27 mouse cellular contexts compared by ENCODE assay signal in the genomic region with DNA sequence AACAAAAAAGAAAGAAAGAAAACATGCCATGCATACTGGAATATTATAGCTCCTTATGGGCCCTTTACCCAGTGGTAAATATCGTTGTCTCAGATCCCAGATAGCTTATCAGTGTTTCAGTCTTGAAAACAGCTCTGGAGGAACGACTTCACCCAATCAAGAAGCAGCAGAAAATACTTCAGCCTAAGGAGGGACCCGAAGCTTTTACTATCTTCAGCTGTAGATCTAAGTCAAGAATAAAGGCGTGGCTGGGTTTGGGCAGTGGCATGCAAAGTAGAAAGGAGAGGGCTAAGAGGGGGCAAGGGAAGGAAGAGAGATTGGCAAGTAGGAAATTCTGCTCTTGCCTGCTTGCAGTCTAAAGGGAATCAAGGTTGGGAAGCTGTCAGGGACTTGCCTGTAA. TPM values are rescaled to one million over a fixed set of nuclear protein-coding genes. Genes with fewer than 3 reads are reported as not detected.
A peak's percentile ranks its signal among the peaks of the same experiment; 100 is the strongest.
DNase-seq lines count a peak whose midpoint lies in the region; ATAC-seq and TF ChIP-seq lines count a peak whose summit lies in the region.
"Had no signal": no experiment of that assay in that cellular context is flagged by ENCODE, and none has a peak within 500 bp of the region (broad histone marks: within the 10 kb centered on the region; RNA-seq: fewer than 3 reads in every experiment).

No protein-coding gene starts in this region.

- H3K4me1 ChIP-seq in stomach, postnatal 0 days (replicated peaks; ENCODE audit: control insufficient read depth, insufficient read depth): peaks cover 3% of the 10 kb centered on the region; the same call in 1 of the 2 replicates
- peaks cover 6% of the 10 kb centered on the region for H3K4me1 ChIP-seq in kidney, embryonic 16.5 days (ENCODE audit: insufficient read depth, low read length)

- no peak overlapping the region for H3K4me2 ChIP-seq in stomach, postnatal 0 days (replicated peaks; ENCODE audit: low read depth)
- no peak overlapping the region for H3K4me2 ChIP-seq in kidney, embryonic 16.5 days (replicated peaks; ENCODE audit: low read depth, low read length)

- TF ChIP-seq CTCF in stomach, postnatal 0 days (IDR thresholded peaks at IDR 0.05; ENCODE audit: low read depth): no peak

- peak; percentile 17 for DNase-seq in CD4-positive helper T cell, adult 2 months (ENCODE audit: low read depth, low spot score)
- peak; percentile 48 for DNase-seq in ES-CJ7 (ENCODE audit: low read depth, low spot score)
- DNase-seq in R1 (ENCODE audit: low read depth, low spot score): peak; percentile 73
- no peak for DNase-seq in stomach, postnatal 0 days (ENCODE audit: low spot score)
- no peak for DNase-seq in urinary bladder, postnatal 10 days (ENCODE audit: low spot score)
- no peak for DNase-seq in MN1 (ENCODE audit: low spot score)
- DNase-seq: adrenal gland, adult 2 months; adrenal gland, postnatal 36 days; cerebellum, adult 2 months; cerebellum, postnatal 10 days; gastrocnemius, postnatal 10 days; heart, adult 2 months; heart, postnatal 14 days had no signal

- no peak overlapping the region for H3K9ac ChIP-seq in stomach, postnatal 0 days (ENCODE audit: low read length)
- H3K9ac ChIP-seq in kidney, embryonic 16.5 days (replicated peaks; ENCODE audit: low read length): no peak overlapping the region
- H3K9ac ChIP-seq: embryonic facial prominence, embryonic 15.5 days; heart, embryonic 15.5 days; hindbrain, embryonic 13.5 days; intestine, embryonic 15.5 days had no signal

- WGBS in stomach, postnatal 0 days: 42% methylated on average over 4 of the region's 4 CpGs
- WGBS in kidney, embryonic 16.5 days: 65% methylated on average over 4 of the region's 4 CpGs

- no peaks in the 10 kb centered on the region for H3K27me3 ChIP-seq in stomach, postnatal 0 days (ENCODE audit: control insufficient read depth, insufficient read depth, low read length)
- no peaks in the 10 kb centered on the region for H3K27me3 ChIP-seq in kidney, embryonic 16.5 days (ENCODE audit: insufficient read depth, low read length)
- H3K27me3 ChIP-seq: CH12.LX; embryonic facial prominence, embryonic 15.5 days; intestine, embryonic 15.5 days had no signal

- no peaks in the 10 kb centered on the region for H3K36me3 ChIP-seq in stomach, postnatal 0 days (ENCODE audit: control insufficient read depth, insufficient read depth, low read length)
- H3K36me3 ChIP-seq in kidney, embryonic 16.5 days (ENCODE audit: insufficient read depth, low read length): no peaks in the 10 kb centered on the region
- H3K36me3 ChIP-seq: embryonic facial prominence, embryonic 15.5 days; forebrain, embryonic 10.5 days; heart, embryonic 15.5 days; hindbrain, embryonic 13.5 days; intestine, embryonic 15.5 days had no signal

- no peak overlapping the region for H3K4me3 ChIP-seq in stomach, postnatal 0 days (ENCODE audit: low read depth, low read length)
- no peak overlapping the region for H3K4me3 ChIP-seq in kidney, embryonic 16.5 days (ENCODE audit: low read length)
- H3K4me3 ChIP-seq: erythroblast, embryonic 14.5 days; heart, adult 2 months; hindbrain, embryonic 13.5 days; intestine, embryonic 15.5 days had no signal

- H3K27ac ChIP-seq in stomach, postnatal 0 days (replicated peaks): peak overlapping the region; percentile 88; the same call in 1 of the 2 replicates
- H3K27ac ChIP-seq in kidney, embryonic 16.5 days (ENCODE audit: low read length): no peak overlapping the region
- H3K27ac ChIP-seq: forebrain, embryonic 10.5 days; heart, embryonic 15.5 days; hindbrain, embryonic 13.5 days; intestine, embryonic 15.5 days had no signal

- TF ChIP-seq EP300 in stomach, postnatal 0 days (optimal IDR thresholded peaks at IDR 0.05): no peak

- ATAC-seq in stomach, postnatal 0 days (ENCODE audit: low FRiP score, low TSS enrichment): no peak
- no peak for ATAC-seq in kidney, embryonic 16.5 days (ENCODE audit: low FRiP score, low TSS enrichment)
- ATAC-seq: hindbrain, postnatal 0 days had no signal

- H3K9me3 ChIP-seq in stomach, postnatal 0 days (ENCODE audit: control insufficient read depth, low read length): no peaks in the 10 kb centered on the region
- peaks cover 5% of the 10 kb centered on the region; the same call in 1 of the 2 replicates for H3K9me3 ChIP-seq in kidney, embryonic 16.5 days (ENCODE audit: low read length)
- H3K9me3 ChIP-seq: embryonic facial prominence, embryonic 15.5 days; heart, embryonic 15.5 days; hindbrain, embryonic 13.5 days; intestine, embryonic 15.5 days had no signal

RNA-seq across cellular contexts. Expression of a gene that starts 6.9 kb away (rescaled TPM):
- polyA plus RNA-seq in stomach, postnatal 0 days (2015; fragmentation: Nextera tagmentation; extraction: Ambion mirVana): 793 and 847 TPM in 2 replicates
- polyA plus RNA-seq in kidney, embryonic 16.5 days (2015; fragmentation: Nextera tagmentation; extraction: Ambion mirVana): 0.86 and 1.1 TPM in 2 replicates
- polyA plus RNA-seq: adrenal gland, adult 2 months; C2C12; cerebellum, adult 2 months; embryonic facial prominence, embryonic 11.5 days; erythroblast, embryonic 14.5 days; forebrain, embryonic 10.5 days; forebrain, embryonic 14.5 days; gonadal fat pad, adult 2 months; heart, adult 2 months; heart, embryonic 11.5 days; heart, embryonic 15.5 days; hindbrain, embryonic 13.5 days; hindbrain, postnatal 0 days; intestine, embryonic 15.5 days had no signal

RNA-seq across cellular contexts. Expression of a gene that starts 12.5 kb away (rescaled TPM):
- 29.0 and 29.7 TPM in 2 replicates for polyA plus RNA-seq in stomach, postnatal 0 days (2015; fragmentation: Nextera tagmentation; extraction: Ambion mirVana)
- 7.0 and 9.0 TPM in 2 replicates for polyA plus RNA-seq in kidney, embryonic 16.5 days (2015; fragmentation: Nextera tagmentation; extraction: Ambion mirVana)
- polyA plus RNA-seq: erythroblast, embryonic 14.5 days had no signal

RNA-seq across cellular contexts. Expression of a gene that starts 13.1 kb away (rescaled TPM):
- polyA plus RNA-seq in stomach, postnatal 0 days (2015; fragmentation: Nextera tagmentation; extraction: Ambion mirVana): 4.1 TPM in 2 replicates
- polyA plus RNA-seq in kidney, embryonic 16.5 days (2015; fragmentation: Nextera tagmentation; extraction: Ambion mirVana): 19.0 and 20.9 TPM in 2 replicates
- polyA plus RNA-seq: erythroblast, embryonic 14.5 days had no signal

RNA-seq across cellular contexts. Expression of a gene that starts 51.6 kb away (rescaled TPM):
- 48.8 and 49.4 TPM in 2 replicates for polyA plus RNA-seq in stomach, postnatal 0 days (2015; fragmentation: Nextera tagmentation; extraction: Ambion mirVana)
- polyA plus RNA-seq in kidney, embryonic 16.5 days (2015; fragmentation: Nextera tagmentation; extraction: Ambion mirVana): 114 and 116 TPM in 2 replicates

RNA-seq across cellular contexts. Expression of a gene that starts 51.8 kb away (rescaled TPM):
- 4.1 TPM in 2 replicates for polyA plus RNA-seq in stomach, postnatal 0 days (2015; fragmentation: Nextera tagmentation; extraction: Ambion mirVana)
- 9.9 and 10.0 TPM in 2 replicates for polyA plus RNA-seq in kidney, embryonic 16.5 days (2015; fragmentation: Nextera tagmentation; extraction: Ambion mirVana)

Comparison
In these comparisons a context has a peak if more than half of its experiments do, and no peak if none do; other contexts are left out.
1. DNase-seq: peak in CD4-positive helper T cell, adult 2 months (single experiment), ES-CJ7 (single experiment) and R1 (single experiment); none in stomach, postnatal 0 days (single experiment), urinary bladder, postnatal 10 days (single experiment) and MN1 (single experiment).
2. RNA of a gene that starts 6.9 kb away (polyA plus RNA-seq): 793 to 847 TPM in stomach, postnatal 0 days; 0.86 to 1.1 TPM in kidney, embryonic 16.5 days; every median in the first group is over 100 times any median in the second.